Mouse (Mus musculus) cerebellum, postnatal 4 days (tissue): Measurements from ENCODE around the gene D17H6S53E.
"Not testable (repeated sequence)": the region's sequence is repeated elsewhere in the genome, so short reads cannot be mapped to it uniquely, and the experiment has no call there.

Experiments
- DNase-seq, 2 experiments: peaks; one replicate each; pipeline ENCODE4 v3.0.0; 2022; ENCODE audit warnings: low spot score in 2 of 2, mixed read lengths in 1 of 2

D17H6S53E gene

DNA sequence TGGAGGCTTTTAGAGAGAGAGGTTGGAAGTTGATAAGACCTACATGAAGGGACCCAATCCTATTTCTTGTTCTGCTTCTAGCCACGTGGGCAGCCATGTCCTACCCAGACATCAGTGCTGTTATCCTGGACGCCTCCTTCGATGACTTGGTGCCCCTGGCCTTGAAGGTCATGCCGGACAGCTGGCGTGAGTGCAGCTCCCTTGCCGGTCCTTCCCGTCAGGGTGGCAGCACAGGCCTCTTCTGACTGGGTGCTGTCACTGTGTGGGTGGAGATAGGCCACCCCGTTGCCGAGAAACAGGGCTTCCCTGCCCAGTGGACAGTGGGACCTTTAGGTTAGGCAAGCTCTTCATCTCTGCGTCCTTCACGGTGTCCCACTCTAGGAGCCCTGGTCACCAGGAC is 25.0 kb upstream of the D17H6S53E start:
- no peak for DNase-seq

DNA sequence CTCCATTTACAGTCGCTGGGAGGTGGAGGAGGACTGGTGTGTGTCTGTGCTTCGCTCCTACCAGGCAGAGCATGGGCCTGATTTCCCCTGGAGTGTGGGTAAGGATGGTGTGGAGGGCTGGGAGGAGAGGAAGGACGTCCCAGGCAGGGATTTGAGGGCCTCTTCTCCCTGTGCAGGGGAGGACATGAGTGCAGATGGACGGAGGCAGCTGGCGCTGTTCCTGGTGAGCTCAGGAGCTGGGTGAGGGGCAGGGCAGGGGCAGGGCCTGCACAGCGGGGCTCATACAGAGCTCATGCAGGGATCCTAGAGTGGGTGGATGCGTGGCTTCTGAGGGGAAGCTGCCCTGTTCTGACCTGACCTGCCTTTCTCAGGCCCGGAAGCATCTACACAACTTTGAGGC is 23.9 kb upstream of the D17H6S53E start:
- no peak for DNase-seq

DNA sequence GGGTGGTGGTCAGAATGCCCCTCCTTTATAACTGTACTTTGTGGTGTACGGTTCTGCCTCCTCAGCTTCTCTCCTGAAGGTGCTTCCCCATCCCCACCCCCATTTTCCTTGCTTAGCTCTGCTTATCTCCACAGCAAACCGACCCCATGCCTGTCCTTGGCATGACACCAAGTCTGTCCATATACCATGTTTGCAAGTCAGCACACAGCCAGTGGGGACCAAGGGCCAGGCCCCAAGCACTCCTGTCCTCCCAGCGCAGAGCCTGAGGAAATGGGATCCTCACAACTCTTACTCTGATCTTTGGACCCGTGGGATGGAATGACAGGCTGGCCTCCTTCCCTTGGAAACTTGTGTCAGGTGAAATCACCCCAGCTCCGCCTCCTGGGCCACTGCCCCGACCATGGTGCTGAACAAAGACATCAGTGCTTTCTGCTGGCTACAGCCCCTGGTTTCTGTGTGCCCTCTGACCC is 22.9 kb upstream of the D17H6S53E start:
- DNase-seq: no peak

- DNase-seq: no peak
Measured at GRCm38 (mm10) chr17:35104079-35104478, 22.1 kb upstream of the D17H6S53E start.

DNA sequence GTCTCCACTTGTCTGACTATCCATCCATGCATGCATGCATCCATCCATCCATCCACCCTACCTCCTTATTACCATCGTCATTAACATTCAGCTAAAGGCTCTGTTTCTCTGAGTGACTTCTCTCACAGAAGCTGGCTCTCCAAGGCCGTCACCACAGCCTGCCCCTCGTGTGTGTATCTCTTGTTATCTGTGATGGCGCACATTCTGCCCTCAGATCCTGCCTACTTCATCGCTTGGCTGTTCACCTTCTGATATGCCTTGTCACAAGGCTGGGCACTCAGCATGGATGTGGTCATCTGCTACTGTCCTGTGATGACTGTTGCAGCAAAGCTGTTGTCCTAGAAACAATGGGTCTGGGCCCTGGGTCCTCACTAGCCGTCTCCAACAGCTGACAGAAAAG is 21.4 kb upstream of the D17H6S53E start:
- no peak for DNase-seq

GRCm38 (mm10) chr17:35105740-35106389 is 20.3 kb upstream of the D17H6S53E start:
- DNase-seq: peak in 1 of 2 experiments; percentile 58

DNA sequence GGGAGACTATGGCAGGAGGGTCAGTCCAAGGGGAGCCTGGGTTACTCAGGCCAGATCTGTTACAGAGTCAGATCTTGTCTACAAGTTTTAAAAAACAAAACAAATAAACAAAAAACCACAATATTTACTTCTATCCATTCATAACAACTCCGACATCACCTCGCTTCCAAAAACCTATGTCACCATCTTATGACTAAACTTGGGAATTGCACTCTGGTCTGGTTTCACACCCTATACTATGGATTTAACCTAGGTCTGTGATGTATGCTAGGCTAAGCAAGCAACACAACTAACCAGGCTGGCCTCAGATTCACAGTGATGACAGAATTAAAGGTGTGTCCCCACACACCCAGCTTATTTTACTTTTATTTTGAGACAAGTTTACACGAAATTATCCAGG is 19.7 kb upstream of the D17H6S53E start:
- DNase-seq: no peak

DNA sequence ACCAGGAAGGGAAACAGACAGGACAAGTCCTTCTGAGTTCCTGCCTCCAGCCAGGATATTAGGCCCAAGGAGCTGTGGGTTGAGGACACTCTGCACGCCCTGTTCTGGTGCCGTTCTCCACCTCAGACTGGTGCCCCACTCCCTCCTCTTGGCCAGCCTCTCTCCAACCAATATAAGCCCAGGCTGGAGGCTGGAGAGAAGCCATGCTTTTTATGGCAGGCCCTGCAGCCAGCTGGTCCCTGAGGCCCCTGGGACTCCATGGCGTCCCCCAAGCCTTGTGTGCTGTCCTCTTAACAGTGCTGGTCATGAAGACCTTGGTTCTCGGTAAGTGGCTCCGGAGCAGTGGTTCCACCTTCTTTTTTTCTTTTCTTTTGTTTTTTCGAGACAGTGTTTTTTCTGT is 18.1 kb upstream of the D17H6S53E start, which contains the start of gene Ly6g5c:
Ly6g5c (plus strand) TSS at position 183 of the 400 bp plus-strand sequence.
- peak in 1 of 2 experiments; percentile 46 for DNase-seq

- DNase-seq: no peak
Measured at GRCm38 (mm10) chr17:35111774-35112173, 14.4 kb upstream of the D17H6S53E start.

DNA sequence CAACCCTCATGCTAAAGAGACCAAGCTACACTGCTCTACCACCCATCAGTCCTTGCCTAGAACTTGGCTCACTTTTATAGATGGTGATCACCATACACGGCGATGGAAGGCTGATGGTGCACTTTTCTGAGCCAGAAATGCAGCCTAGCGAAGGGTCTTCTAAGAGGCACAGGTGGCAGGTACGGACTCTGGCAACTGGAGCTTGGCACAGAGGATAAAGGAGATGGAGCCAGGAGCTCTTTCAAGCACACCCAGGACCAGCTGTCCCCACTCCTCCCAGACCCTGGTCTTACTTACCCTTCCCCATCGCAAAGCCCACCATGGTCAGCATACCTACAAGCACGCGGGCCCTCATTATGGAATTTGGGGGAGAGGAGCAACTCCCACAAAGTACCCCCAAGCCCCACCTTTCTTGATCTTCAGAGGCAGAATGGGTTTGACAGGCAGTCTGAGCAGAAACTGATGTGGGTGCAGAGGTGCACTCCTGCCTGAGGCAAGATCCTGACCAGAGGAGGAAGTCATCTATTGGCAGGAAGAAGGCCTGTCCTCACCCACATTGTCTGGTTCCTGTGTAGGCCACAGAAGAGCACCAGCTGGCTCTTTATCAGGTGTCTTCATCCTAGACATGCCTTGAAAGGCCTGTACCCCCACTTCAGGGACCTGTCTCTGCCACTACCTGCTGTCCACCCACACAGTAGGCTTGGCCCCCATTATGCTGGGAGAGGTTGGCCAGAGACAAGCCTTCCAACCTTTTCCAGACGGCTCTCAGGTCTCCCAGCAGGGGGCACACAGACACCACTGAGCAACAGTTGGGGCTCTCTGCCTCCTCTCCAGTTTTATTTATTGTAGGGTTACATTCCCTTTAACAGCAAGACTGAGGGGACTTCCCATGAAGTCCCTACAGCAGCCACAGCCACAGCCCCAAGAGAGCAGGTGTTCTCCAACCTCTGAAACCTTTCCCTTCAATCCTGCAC is 10.8 kb upstream of the D17H6S53E start, which contains the start of gene Ly6g5b:
Ly6g5b (minus strand) TSS at position 383 of the 974 bp plus-strand sequence.
- DNase-seq: no peak

- no peak for DNase-seq
Measured at GRCm38 (mm10) chr17:35120745-35121142, 5.4 kb upstream of the D17H6S53E start.

- DNase-seq: peak; percentile 91 to 97
Measured at GRCm38 (mm10) chr17:35121143-35121799, 4.9 kb upstream of the D17H6S53E start, which contains the start of gene Gpank1. Gene Gpank1, plus strand, starts transcription at chr17:35121455.

DNA sequence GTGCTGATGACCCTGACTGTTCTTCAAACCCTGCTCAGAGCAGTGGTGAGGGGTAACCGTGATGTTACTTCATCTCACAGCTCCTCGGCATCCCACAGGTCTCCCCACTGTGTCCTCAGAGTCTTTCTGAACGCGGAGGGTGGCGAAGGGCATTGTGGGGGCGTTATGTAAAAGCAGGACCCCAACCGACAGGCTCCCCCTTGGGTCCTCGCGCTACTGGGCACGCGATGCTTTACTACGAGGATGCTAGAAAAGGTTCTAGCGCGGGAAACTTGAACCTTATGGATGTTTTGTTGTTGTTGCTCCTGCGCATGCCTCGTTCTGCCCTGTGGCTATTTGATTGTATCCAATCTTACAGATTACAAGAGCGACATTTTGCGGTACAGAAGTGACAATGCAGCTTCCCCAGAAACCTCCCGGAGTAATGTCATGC is 4.3 kb upstream of the D17H6S53E start, which contains the start of gene Csnk2b:
Csnk2b (minus strand) TSS at position 183 of the 433 bp plus-strand sequence.
- DNase-seq: peak in 1 of 2 experiments; percentile 58

GRCm38 (mm10) chr17:35123287-35123686 is 2.9 kb upstream of the D17H6S53E start:
- DNase-seq: not testable (repeated sequence)

DNA sequence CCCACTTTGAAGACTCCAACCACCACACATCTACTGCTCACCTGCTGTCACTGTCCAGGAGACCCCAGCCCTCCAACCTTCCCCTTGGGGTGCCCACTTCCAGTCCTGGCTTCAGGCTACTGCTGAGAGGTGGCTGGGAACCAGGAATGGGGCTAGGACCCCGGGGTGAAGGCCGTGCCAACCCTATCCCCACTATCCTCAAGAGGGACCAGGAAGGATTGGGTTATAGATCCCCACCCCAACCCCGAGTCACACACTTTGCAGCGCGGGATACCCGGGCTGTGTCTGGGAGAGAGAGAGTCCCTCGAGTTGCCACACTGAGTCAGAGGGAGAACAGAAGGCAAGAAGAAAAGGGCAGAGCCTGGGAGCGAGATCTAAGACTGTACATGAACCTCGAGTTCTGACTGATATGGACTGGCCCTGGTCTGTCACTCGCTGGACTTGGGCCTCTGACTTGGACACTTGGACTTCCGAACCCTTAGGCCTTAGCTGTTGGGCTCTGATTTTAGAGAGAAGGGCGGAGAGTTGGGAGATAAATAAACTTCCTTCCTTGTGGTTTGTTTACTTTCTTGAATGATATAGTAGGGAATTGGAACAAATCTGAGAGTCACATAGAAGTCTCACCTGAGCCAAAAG is 1.8 kb upstream of the D17H6S53E start:
- DNase-seq: not testable (repeated sequence)

DNA sequence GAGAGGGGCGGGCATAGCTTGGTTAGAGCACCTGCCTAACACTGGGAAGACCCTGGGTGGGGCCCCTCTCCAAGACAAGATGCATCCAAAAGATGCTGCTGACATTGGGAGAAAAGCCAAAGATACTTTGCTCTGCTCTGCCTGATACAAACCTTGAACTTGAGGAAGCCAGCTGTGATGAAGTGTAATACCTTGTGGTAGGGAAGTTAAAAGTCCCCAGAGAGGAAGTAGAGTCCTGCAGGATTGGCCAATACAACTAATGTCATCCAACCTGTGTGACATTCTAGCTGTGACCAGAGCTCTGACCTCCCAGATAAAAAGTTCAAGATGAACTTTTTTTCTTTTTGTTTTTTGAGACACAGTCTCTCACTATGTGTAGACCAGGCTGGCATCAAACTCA is 1.1 kb upstream of the D17H6S53E start:
- DNase-seq: no peak

DNA sequence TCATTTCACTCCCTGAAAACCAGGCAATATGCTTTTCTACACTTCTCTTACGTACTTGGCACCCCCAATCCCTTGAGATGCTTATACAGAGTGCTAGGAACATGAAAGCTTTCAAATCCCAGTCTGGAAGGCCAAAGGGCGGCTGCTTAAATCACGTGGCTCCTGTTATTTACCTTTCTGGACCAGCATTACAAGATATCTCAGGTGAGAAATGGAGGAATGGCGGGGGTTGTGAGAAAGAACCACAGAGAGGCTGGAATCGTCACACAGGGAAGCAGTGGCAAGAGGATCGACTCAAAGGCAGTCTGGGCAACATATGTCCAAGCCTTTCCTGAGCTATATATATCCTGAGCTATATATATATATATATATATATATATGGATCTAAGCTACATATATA is 595 bp upstream of the D17H6S53E start:
- DNase-seq: no peak

DNA sequence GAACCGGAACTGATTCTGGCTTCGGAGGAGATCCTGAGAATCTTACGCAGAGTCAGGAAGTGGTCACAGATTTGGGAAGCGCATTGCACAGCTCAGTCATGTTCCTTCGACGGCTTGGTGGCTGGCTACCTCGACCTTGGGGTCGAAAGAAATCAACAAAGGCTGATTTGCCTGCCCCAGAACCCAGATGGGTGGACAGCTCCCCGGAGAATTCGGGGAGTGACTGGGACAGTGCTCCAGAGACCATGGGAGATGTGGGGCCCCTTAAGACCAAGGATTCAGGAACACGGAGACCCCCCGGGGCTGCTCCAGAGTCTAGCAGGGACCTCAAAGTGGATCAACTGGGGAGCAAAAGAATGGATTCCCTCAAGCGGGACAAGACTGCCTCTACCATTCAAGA is 844 bp downstream of the D17H6S53E start:
- no peak for DNase-seq

- no peak for DNase-seq
Measured at GRCm38 (mm10) chr17:35128996-35129395, 2.8 kb downstream of the D17H6S53E start.

GRCm38 (mm10) chr17:35131038-35131437 is 4.9 kb downstream of the D17H6S53E start:
- DNase-seq: no peak

DNA sequence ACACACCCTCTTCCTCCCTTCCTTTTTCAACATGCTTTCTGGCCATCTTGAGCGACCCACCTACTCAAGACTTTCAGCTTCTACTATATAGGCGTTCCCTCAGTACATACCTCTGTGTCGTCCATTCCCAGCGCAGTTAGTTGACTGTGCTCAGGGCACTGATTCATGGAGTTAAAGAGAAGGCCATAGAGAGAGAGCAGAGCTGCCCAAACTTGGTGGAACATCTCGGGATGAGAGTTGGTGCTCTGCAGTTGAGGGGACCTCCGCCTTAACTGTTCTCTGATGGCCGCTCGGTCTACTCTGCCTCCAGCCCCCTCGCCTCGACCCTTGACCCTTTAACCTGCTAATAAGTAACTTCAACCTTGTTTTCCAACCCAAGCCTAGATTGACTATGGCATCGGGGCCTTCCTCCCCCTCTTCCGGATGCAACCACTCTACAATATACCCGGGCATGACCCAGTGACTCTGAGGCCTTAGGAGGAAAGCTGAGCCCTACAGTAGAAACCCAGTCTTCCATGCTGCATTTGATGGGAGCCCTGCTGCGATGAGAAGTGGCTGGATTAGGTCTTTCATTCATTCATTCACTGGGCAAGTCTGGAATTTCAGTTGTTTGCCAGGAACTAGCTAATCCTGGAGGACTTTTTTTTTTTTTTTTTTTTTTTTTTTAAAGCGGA is 5.5 kb downstream of the D17H6S53E start, which contains the start of gene Apom:
Apom (minus strand) TSS at position 551 of the 674 bp plus-strand sequence.
- DNase-seq: no peak
